Mouse (Mus musculus) heart, postnatal 4 days (tissue): ENCODE results near the gene Scgb1a1. TPM values are rescaled to one million over a fixed set of nuclear protein-coding genes. Genes with fewer than 3 reads are reported as not detected.
"Not testable (repeated sequence)": the region's sequence is repeated elsewhere in the genome, so short reads cannot be mapped to it uniquely, and the experiment has no call there.

Experiments
- DNase-seq: peaks from one replicate; pipeline ENCODE4 v3.0.0; 2021
- total RNA-seq, 2 experiments: library from RNA; stranded (reverse); gene quantifications; 2 replicates each; pipeline ENCODE4 v1.2.3; 2021

The Scgb1a1 gene
- total RNA-seq, 2 experiments from 2014 or later, result not detected

- no peak for DNase-seq
Observed at GRCm38 (mm10) chr19:9100297-9101061, 12.7 kb upstream of the Scgb1a1 start.

- DNase-seq, result no peak
Observed at GRCm38 (mm10) chr19:9099751-9100150, 12.0 kb upstream of the Scgb1a1 start.

GRCm38 (mm10) chr19:9097441-9097840 is 9.7 kb upstream of the Scgb1a1 start:
- DNase-seq, result peak; percentile 21

- DNase-seq, result no peak
Observed at GRCm38 (mm10) chr19:9095111-9095510, 7.4 kb upstream of the Scgb1a1 start.

- no peak for DNase-seq
Observed at GRCm38 (mm10) chr19:9090709-9091108, 3.0 kb upstream of the Scgb1a1 start.

- no peak for DNase-seq
Observed at GRCm38 (mm10) chr19:9090191-9090590, 2.4 kb upstream of the Scgb1a1 start.

- DNase-seq, result not testable (repeated sequence)
Observed at GRCm38 (mm10) chr19:9083892-9084291, 3.9 kb downstream of the Scgb1a1 start.

GRCm38 (mm10) chr19:9083010-9083355 is 4.8 kb downstream of the Scgb1a1 start:
- no peak for DNase-seq

- peak; percentile 92 for DNase-seq
Observed at GRCm38 (mm10) chr19:9082191-9083009, 5.4 kb downstream of the Scgb1a1 start.

- DNase-seq, result no peak
Observed at GRCm38 (mm10) chr19:9081311-9082190, 6.2 kb downstream of the Scgb1a1 start.

GRCm38 (mm10) chr19:9079916-9080315 is 7.8 kb downstream of the Scgb1a1 start:
- DNase-seq, result no peak

GRCm38 (mm10) chr19:9076982-9077660 is 10.6 kb downstream of the Scgb1a1 start:
- DNase-seq, result no peak

GRCm38 (mm10) chr19:9076035-9076434 is 11.7 kb downstream of the Scgb1a1 start:
- DNase-seq, result no peak

- no peak for DNase-seq
Observed at GRCm38 (mm10) chr19:9075558-9075957, 12.2 kb downstream of the Scgb1a1 start.

GRCm38 (mm10) chr19:9074424-9074823 is 13.3 kb downstream of the Scgb1a1 start:
- DNase-seq, result no peak

- DNase-seq, result no peak
Observed at GRCm38 (mm10) chr19:9073776-9074411, 13.9 kb downstream of the Scgb1a1 start.

- no peak for DNase-seq
Observed at GRCm38 (mm10) chr19:9072157-9072530, 15.6 kb downstream of the Scgb1a1 start.

- DNase-seq, result peak; percentile 81
Observed at GRCm38 (mm10) chr19:9071456-9072156, 16.2 kb downstream of the Scgb1a1 start.

GRCm38 (mm10) chr19:9070316-9070715 is 17.4 kb downstream of the Scgb1a1 start:
- no peak for DNase-seq

- DNase-seq, result peak; percentile 69
Observed at GRCm38 (mm10) chr19:9069687-9070307, 18.0 kb downstream of the Scgb1a1 start.

GRCm38 (mm10) chr19:9067292-9067691 is 20.5 kb downstream of the Scgb1a1 start:
- DNase-seq, result no peak
